Mouse (Mus musculus) naive thymus-derived CD4-positive, alpha-beta T cell, adult 2 months (primary cell): ENCODE results near the gene Wdr91.
A peak's percentile ranks its signal among the peaks of the same experiment; 100 is the strongest.

ENCODE experiments used
- DNase-seq: peaks from one replicate; pipeline ENCODE4 v3.0.0-alpha.2; 2011; ENCODE audit warnings: low read depth

Gene Wdr91

GRCm38 (mm10) chr6:34919146-34919545, 8.5 kb upstream of the Wdr91 start:
- no peak for DNase-seq

DNA sequence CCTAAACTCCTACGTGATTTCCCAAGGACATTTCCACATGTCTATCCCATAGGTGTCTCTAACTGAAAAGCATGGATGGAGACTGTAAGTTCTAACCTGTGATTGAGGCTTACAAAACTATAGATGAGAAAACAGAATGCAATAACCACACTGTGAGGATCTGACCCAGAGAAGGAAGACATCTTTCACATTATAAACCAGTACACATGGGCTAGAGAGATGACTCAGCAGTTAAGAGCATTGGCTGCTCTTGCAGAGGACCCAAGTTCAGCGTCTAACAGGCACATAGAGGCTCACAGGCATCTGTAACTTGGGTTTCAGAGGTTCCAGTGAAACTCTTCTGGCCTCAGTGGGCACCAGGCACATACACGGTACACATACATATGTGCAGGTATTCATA, 3.8 kb upstream of the Wdr91 start:
- DNase-seq = no peak

DNA sequence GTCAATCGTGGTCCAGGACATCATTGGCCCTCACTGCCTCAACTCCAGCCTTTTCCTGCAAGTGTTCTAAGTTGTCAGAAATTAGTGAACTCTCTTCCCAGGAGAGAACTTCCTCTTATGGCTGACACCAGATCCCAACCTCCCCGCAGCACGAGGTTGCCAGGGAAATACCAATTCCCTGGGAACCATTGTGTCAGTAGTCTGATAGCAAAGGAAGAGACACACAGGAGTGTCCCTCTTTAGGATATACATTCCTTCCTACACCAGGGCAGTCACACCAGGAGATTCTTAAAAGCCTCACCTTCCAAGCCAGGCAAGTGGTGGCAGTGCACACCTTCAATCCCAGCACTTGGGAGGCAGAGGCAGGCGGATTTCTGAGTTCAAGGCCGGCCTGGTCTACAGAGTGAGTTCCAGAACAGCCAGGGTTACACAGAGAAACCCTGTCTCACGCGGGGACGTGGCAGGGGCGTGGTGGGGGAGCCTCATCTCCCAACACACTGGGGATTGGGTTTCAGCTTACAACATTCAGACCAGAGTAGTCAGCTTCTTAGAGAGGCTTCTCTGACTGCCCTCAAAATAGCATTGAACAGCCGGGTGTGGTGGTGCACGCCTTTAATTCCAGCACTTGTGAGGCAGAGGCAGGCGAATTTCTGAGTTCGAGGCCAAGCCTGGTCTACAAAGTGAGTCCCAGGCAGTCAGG, 2.8 kb upstream of the Wdr91 start:
- no peak for DNase-seq

DNA sequence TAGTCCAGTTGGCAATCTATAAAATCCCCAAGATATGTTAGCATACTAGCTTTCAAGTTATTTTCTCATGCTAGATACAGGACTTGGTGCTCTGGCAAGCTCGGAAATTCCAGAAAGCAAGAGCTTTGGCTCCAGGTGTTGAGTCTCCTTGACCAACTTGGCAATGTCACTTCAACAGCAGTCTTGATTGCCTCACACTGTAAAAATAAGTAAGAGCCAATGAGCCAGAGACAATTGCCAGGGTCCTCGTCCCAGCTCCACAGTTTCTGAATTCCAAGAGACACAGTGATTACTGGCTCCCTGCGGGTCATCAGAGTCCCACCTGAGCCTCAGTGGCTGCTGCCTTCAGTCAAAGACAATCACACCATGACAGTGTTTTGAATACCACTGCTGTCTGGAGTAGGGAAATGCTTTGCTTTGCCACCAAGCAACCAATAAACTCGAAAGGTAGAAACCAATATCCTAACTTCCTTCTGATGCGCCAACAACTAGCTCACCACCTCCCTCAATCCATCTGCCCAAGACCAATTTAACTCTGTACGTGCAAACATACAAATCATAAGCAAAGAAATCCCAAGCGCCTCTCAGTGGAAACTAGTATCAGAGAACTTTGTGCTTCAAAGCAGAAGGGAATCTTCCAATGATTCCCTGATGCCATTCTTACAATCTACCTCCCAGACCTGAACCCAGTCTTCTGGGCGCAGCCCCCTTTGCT, 888 bp downstream of the Wdr91 start:
- no peak for DNase-seq

- DNase-seq = no peak
These were observed 2.9 kb downstream of the Wdr91 start for GRCm38 (mm10) chr6:34907696-34908260.

DNA sequence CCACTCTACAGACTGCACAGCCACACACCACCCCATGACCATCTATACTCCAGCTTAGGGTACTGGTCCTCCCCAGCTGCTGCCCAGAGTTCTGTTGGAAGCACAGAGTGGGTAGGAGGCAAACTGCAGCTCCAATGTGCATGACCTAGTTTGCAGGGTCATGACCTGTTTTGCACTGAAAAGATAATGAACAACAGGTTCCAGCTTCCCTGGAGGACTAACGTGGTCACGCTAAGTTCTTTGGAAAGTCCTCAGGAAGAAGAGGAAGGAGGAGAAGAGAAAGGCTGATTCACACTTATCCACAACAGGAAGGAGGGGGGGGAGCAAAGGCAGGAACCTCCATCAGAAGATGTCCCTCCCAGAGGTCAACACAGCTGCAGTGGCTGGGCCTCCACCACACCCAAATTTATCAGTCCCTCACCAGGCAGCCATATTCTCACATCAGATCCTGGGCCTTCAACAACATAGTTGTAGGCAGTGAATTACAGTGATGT, 3.5 kb downstream of the Wdr91 start:
- DNase-seq = no peak

- no peak for DNase-seq
These were observed 4.0 kb downstream of the Wdr91 start for GRCm38 (mm10) chr6:34906661-34907060.

DNA sequence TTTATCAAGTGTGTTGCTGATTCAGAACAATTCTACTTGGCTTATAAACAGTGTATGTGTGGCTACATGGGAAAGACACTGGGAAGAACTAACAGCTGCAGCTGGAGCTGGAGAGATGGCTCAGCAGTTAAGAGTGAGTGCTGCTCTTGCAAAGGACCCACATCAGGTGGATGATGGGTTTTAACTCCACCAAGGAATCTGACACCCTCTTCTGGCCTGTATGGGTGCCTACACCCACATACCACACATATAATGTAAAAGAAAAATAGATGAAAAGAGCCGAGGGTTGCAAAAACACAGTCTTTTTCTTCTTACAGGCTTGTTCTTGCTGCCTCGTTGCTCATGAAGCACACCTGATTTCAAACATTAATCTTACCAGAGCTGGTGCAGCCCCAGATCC, 4.6 kb downstream of the Wdr91 start:
- DNase-seq = no peak

GRCm38 (mm10) chr6:34904361-34904760, 6.3 kb downstream of the Wdr91 start:
- no peak for DNase-seq

GRCm38 (mm10) chr6:34903851-34904250, 6.8 kb downstream of the Wdr91 start:
- DNase-seq = no peak

- DNase-seq = no peak
These were observed 7.2 kb downstream of the Wdr91 start for GRCm38 (mm10) chr6:34903441-34903840.

GRCm38 (mm10) chr6:34902578-34902977, 8.1 kb downstream of the Wdr91 start:
- DNase-seq = no peak

- no peak for DNase-seq
These were observed 8.7 kb downstream of the Wdr91 start for GRCm38 (mm10) chr6:34901911-34902444.

- DNase-seq = no peak
These were observed 9.7 kb downstream of the Wdr91 start for GRCm38 (mm10) chr6:34900990-34901389.

- no peak for DNase-seq
These were observed 11.5 kb downstream of the Wdr91 start for GRCm38 (mm10) chr6:34899127-34899526.

DNA sequence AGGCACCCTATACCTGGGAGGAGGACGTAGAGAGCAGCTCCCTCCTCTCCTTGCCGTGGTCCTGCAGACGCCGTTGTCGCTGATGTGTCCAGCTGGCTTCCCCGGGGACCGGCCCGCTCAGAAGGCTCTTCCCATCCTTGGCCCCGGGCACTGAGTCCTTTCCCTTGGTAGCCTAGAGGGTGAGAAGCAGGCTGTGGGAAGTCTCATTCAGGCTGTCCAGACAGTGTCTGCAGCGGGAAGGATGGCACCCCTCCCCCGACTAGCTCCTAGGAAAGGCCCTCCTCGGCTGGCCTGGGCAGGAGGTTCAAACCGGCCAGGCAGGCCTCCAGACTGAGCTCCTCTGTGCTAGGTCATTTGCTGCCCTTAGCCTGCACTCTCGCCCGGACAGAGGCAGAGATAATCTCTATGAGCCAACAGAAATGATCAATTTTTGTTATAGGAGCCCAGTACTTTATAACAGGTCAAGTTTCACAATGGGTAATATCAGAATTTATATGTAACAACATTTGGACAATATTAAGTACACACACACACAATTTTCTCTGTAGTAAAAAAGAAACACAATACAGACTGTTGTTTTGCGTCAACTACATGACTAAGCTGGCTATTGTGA, 14.4 kb downstream of the Wdr91 start:
- DNase-seq = no peak

GRCm38 (mm10) chr6:34895569-34895968, 15.1 kb downstream of the Wdr91 start:
- no peak for DNase-seq

- no peak for DNase-seq
These were observed 21.5 kb downstream of the Wdr91 start for GRCm38 (mm10) chr6:34889185-34889584.

- no peak for DNase-seq
These were observed 23.4 kb downstream of the Wdr91 start for GRCm38 (mm10) chr6:34887131-34887850.

GRCm38 (mm10) chr6:34884724-34885123, 26.0 kb downstream of the Wdr91 start:
- DNase-seq = no peak

GRCm38 (mm10) chr6:34879911-34880475, 30.7 kb downstream of the Wdr91 start:
- peak; percentile 67 for DNase-seq
